8 mouse cellular contexts compared by ENCODE assay signal in the genomic region with DNA sequence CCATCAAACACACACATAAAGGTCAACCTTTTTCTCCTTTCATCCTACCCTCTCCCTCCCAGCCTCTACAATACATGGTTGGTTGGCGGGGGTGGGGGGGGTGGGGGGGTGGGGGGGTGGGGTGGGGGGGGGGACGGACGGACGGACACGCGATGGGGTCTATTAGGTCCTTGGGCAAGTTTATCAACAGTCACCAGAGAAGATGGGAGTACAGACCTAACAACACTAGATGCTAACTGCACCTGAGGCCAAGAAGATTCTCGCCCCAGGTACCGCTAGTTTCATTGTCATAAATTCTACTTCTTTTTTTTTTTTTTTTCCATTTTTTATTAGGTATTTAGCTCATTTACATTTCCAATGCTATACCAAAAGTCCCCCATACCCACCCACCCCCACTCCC. TPM values are rescaled to one million over a fixed set of nuclear protein-coding genes. Genes with fewer than 3 reads are reported as not detected.
DNase-seq lines count a peak whose midpoint lies in the region; ATAC-seq and TF ChIP-seq lines count a peak whose summit lies in the region.

No protein-coding gene starts in this region.

- no peak for TF ChIP-seq CTCF in forebrain, postnatal 0 days (IDR thresholded peaks at IDR 0.05; ENCODE audit: low read depth)

- H3K79me2 ChIP-seq in macrophage (ENCODE audit: inconsistent target), result no peaks in the 10 kb centered on the region

- H3K36me3 ChIP-seq in heart, embryonic 13.5 days, result no peaks in the 10 kb centered on the region
- H3K36me3 ChIP-seq in ES-E14 (ENCODE audit: control insufficient read depth, insufficient read depth, low read length, poor library complexity, severe bottlenecking) (no peaks in the 10 kb centered on the region), macrophage (ENCODE audit: inconsistent target) (no peaks in the 10 kb centered on the region)
- H3K36me3 ChIP-seq in forebrain, postnatal 0 days (ENCODE audit: insufficient read depth), result no peaks in the 10 kb centered on the region

- 64% methylated on average over 7 of the region's 8 CpGs for WGBS in heart, embryonic 13.5 days
- WGBS in forebrain, postnatal 0 days, result 80% methylated on average over 8 of the region's 8 CpGs
- 57% methylated on average over 6 of the region's 8 CpGs for WGBS in macrophage (ENCODE audit: missing documents)

- no peaks in the 10 kb centered on the region for H3K9me3 ChIP-seq in heart, embryonic 13.5 days
- H3K9me3 ChIP-seq in ES-E14 (ENCODE audit: control insufficient read depth, insufficient read depth, low read depth, low read length), result peaks cover 4% of the 10 kb centered on the region; the same call in 1 of the 2 replicates
- H3K9me3 ChIP-seq in forebrain, postnatal 0 days (ENCODE audit: low read length), result no peaks in the 10 kb centered on the region

- no peaks in the 10 kb centered on the region for H3K4me1 ChIP-seq in heart, embryonic 13.5 days
- peaks cover 2 to 4% of the 10 kb centered on the region in 2 experiments for H3K4me1 ChIP-seq in ES-E14 (ENCODE audit: control insufficient read depth in 2 of 2, insufficient read depth in 2 of 2, low read length in 2 of 2, poor library complexity in 1 of 2)
- H3K4me1 ChIP-seq in forebrain, postnatal 0 days (ENCODE audit: insufficient read depth), result peaks cover 7% of the 10 kb centered on the region; the same call in 1 of the 2 replicates

- H3K9ac ChIP-seq in heart, embryonic 13.5 days, result 0 out of 2 replicates have a peak overlapping the region, but pooled peaks have one; percentile 84
- H3K9ac ChIP-seq in ES-E14 (ENCODE audit: insufficient read depth, low read depth, low read length, poor library complexity, severe bottlenecking), result peak overlapping the region; percentile 40; the same call in 1 of the 2 replicates
- peak overlapping the region; percentile 73 for H3K9ac ChIP-seq in forebrain, postnatal 0 days

- no peak overlapping the region for H3K27ac ChIP-seq in heart, embryonic 13.5 days (replicated peaks)
- H3K27ac ChIP-seq in ES-E14 (ENCODE audit: insufficient read depth, low read depth, low read length, poor library complexity, severe bottlenecking), result peak overlapping the region; percentile 77; the same call in 1 of the 2 replicates
- no peak overlapping the region for H3K27ac ChIP-seq in forebrain, postnatal 0 days (ENCODE audit: low read depth, low read length)
- no peak overlapping the region for H3K27ac ChIP-seq in macrophage

- H3K4me2 ChIP-seq in heart, embryonic 13.5 days, result peak overlapping the region; percentile 99
- H3K4me2 ChIP-seq in forebrain, postnatal 0 days (ENCODE audit: low read depth), result peak overlapping the region; percentile 94

- H3K27me3 ChIP-seq in heart, embryonic 13.5 days (replicated peaks), result no peaks in the 10 kb centered on the region; the same call in 1 of the 2 replicates
- H3K27me3 ChIP-seq in forebrain, postnatal 0 days (ENCODE audit: insufficient read depth, low read length), result no peaks in the 10 kb centered on the region

- peak overlapping the region; percentile 74 for H3K4me3 ChIP-seq in heart, embryonic 13.5 days
- H3K4me3 ChIP-seq in ES-E14 (ENCODE audit: insufficient read depth in 1 of 2, low read depth in 1 of 2, low read length in 2 of 2, poor library complexity in 1 of 2, severe bottlenecking in 1 of 2), result 0 out of 4 replicates have a peak overlapping the region, but pooled peaks of 1 of the 2 experiments have one; percentile 64
- H3K4me3 ChIP-seq in forebrain, postnatal 0 days (ENCODE audit: low read depth, low read length), result peak overlapping the region; percentile 65
- peak overlapping the region; percentile 46; the same call in 1 of the 2 replicates for H3K4me3 ChIP-seq in macrophage (ENCODE audit: inconsistent target)

- in situ Hi-C loops in ES-E14 (cut with MboI; ENCODE audit: low sequenced_read_pairs in 2 of 2, unreplicated experiment in 2 of 2), result no loop called here

- ATAC-seq in heart, embryonic 13.5 days (ENCODE audit: extremely low read depth, insufficient number of reproducible peaks, low FRiP score, low TSS enrichment), result no peak
- no peak for ATAC-seq in forebrain, postnatal 0 days

- DNase-seq in heart, adult 8-10 months (ENCODE audit: low spot score), result no peak
- DNase-seq in ES-E14 (ENCODE audit: low read depth, low spot score), result no peak
- DNase-seq in forebrain, postnatal 0 days, result no peak
- no peak for DNase-seq in adrenal gland, adult (ENCODE audit: inconsistent age in 2 of 2, low spot score in 1 of 2)
- DNase-seq in gastrocnemius, postnatal 10 days, result no peak
- DNase-seq in right cerebral cortex, postnatal 36 days (ENCODE audit: low spot score in 2 of 2), result no peak

TF ChIP-seq in ES-E14, 5 proteins besides CTCF, POLR2A, EP300 and RAD21:
- TF ChIP-seq HCFC1 (IDR thresholded peaks at IDR 0.05; ENCODE audit: borderline replicate concordance, insufficient read depth, low read length), result no peak
- no peak for TF ChIP-seq ZC3H11A (IDR thresholded peaks at IDR 0.05; ENCODE audit: borderline replicate concordance, low read depth, low read length)
- TF ChIP-seq ZNF384 (IDR thresholded peaks at IDR 0.05; ENCODE audit: low read depth, low read length), result no peak
- TF ChIP-seq MAFK (IDR thresholded peaks at IDR 0.05; ENCODE audit: insufficient read depth, low read depth, low read length), result no peak
- TF ChIP-seq CHD2 (IDR thresholded peaks at IDR 0.05; ENCODE audit: low read depth, low read length), result no peak

RNA-seq across cellular contexts. Expression of gene Pla2g10, which starts 23.2 kb away (rescaled TPM):
- polyA plus RNA-seq in heart, embryonic 13.5 days (2015; fragmentation: Nextera tagmentation; extraction: Ambion mirVana), result 0.16 and 0.32 TPM in 2 replicates
- under 1 TPM in 1 of 4 experiments, not detected in 3; 0.60 TPM for total RNA-seq in heart, adult 8-10 months (2022)
- total RNA-seq in ES-E14 (2012; rRNA removed), result 38.9 and 43.6 TPM in 2 replicates
- total RNA-seq in forebrain, postnatal 0 days (2014; rRNA removed), result not detected in 2 replicates
- 0.15 and 0.16 TPM in 2 replicates for polyA plus RNA-seq in forebrain, postnatal 0 days (2015; fragmentation: Nextera tagmentation; extraction: Ambion mirVana)
- total RNA-seq in macrophage (2018; cell fraction: chromatin; rRNA removed), result not detected
- not detected for total RNA-seq in macrophage (2018; cell fraction: cytosol; rRNA removed)
- total RNA-seq in macrophage (2018; cell fraction: nucleus; rRNA removed), result not detected
- not detected in 3 replicates for polyA plus RNA-seq in macrophage (2018)
- total RNA-seq in gastrocnemius, postnatal 10 days (2021), result not detected

RNA-seq across cellular contexts. Expression of gene Rrn3, which starts 26.5 kb away (rescaled TPM):
- 48.2 and 50.8 TPM in 2 replicates for polyA plus RNA-seq in heart, embryonic 13.5 days (2015; fragmentation: Nextera tagmentation; extraction: Ambion mirVana)
- 10 to 100 TPM; 36.6 to 41.9 (median 39.0) TPM for total RNA-seq in heart, adult 8-10 months (2022)
- total RNA-seq in ES-E14 (2012; rRNA removed), result 125 and 147 TPM in 2 replicates
- total RNA-seq in forebrain, postnatal 0 days (2014; rRNA removed), result 89.7 and 104 TPM in 2 replicates
- polyA plus RNA-seq in forebrain, postnatal 0 days (2015; fragmentation: Nextera tagmentation; extraction: Ambion mirVana), result 70.0 and 80.7 TPM in 2 replicates
- 10 to 100 TPM; 12.3 to 35.0 (median 24.1) TPM for total RNA-seq in macrophage (2018; cell fraction: chromatin; rRNA removed)
- total RNA-seq in macrophage (2018; cell fraction: cytosol; rRNA removed), result 10 to 100 TPM; 22.2 to 28.8 (median 25.4) TPM
- 10 to 100 TPM; 12.9 to 34.6 (median 19.2) TPM for total RNA-seq in macrophage (2018; cell fraction: nucleus; rRNA removed)
- polyA plus RNA-seq in macrophage (2018), result 17.6 to 34.4 TPM (median 21.1 TPM) in 3 replicates
- 10 to 100 TPM; 26.7 to 28.0 TPM for total RNA-seq in gastrocnemius, postnatal 10 days (2021)

Comparison
In these comparisons a context has a peak if more than half of its experiments do, and no peak if none do; other contexts are left out.
1. RNA of gene Pla2g10, which starts 23.2 kb away (total RNA-seq): 38.9 to 43.6 TPM in ES-E14; 0.60 TPM in heart, adult 8-10 months, not detected in forebrain, postnatal 0 days and not detected in gastrocnemius, postnatal 10 days; every median in the first group is over 10 times any median in the second.
2. Peak in every context shown above with its lines, with median percentiles within 50 percentile points of each other: H3K9ac ChIP-seq.